Mouse (Mus musculus) hindbrain, embryonic 11.5 days (tissue): Measurements from ENCODE around the gene Cdk14. TPM values are rescaled to one million over a fixed set of nuclear protein-coding genes. Genes with fewer than 3 reads are reported as not detected.
A peak's percentile ranks its signal among the peaks of the same experiment; 100 is the strongest.

Experiments
- ATAC-seq: fragments of 200-750 bp; cut with Nextera tagmentation; 2 replicates; pipeline ENCODE4 v1.8.0; 2017; ENCODE audit warnings: mild to moderate bottlenecking, moderate TSS enrichment, moderate library complexity; ENCODE audit not compliant: low FRiP score
- DNase-seq: peaks from one replicate; pipeline ENCODE4 v3.0.0-alpha.2; 2015; ENCODE audit warnings: low spot score
- H3K27ac ChIP-seq: fragments of 300-500 bp; sonication (generic); 2 replicates; pipeline ENCODE4 v1.5.1; 2014; ENCODE audit warnings: mild to moderate bottlenecking, low read depth, low read length
- H3K27me3 ChIP-seq: fragments of 300-500 bp; sonication (generic); 2 replicates; pipeline ENCODE4 v1.6.1; 2014; ENCODE audit warnings: mild to moderate bottlenecking, low read length, moderate library complexity, mixed read lengths; ENCODE audit not compliant: control insufficient read depth, insufficient read depth
- H3K36me3 ChIP-seq: fragments of 300-500 bp; sonication (generic); 2 replicates; pipeline ENCODE4 v1.6.1; 2014; ENCODE audit warnings: mild to moderate bottlenecking, low read length, moderate library complexity, mixed read lengths; ENCODE audit not compliant: control insufficient read depth, insufficient read depth
- H3K4me1 ChIP-seq: fragments of 300-500 bp; sonication (generic); replicated peaks from 2 replicates; pipeline ENCODE4 v1.6.1; 2014; ENCODE audit warnings: low read length, mixed read lengths; ENCODE audit not compliant: control insufficient read depth, insufficient read depth
- H3K4me2 ChIP-seq: fragments of 300-500 bp; sonication (generic); replicated peaks from 2 replicates; pipeline ENCODE4 v1.6.1; 2014; ENCODE audit warnings: mild to moderate bottlenecking, low read depth, low read length
- H3K4me3 ChIP-seq: fragments of 300-500 bp; sonication (generic); 2 replicates; pipeline ENCODE4 v1.5.1; 2014; ENCODE audit warnings: low read depth, low read length
- H3K9ac ChIP-seq: fragments of 300-500 bp; sonication (generic); 2 replicates; pipeline ENCODE4 v1.6.1; 2014; ENCODE audit warnings: low read depth, low read length
- H3K9me3 ChIP-seq: fragments of 300-500 bp; sonication (generic); 2 replicates; pipeline ENCODE4 v1.6.1; 2016; ENCODE audit warnings: low read length; ENCODE audit not compliant: control insufficient read depth
- WGBS: fragments of 180-500 bp; shearing (Covaris S2); extraction: QIAGEN DNeasy Blood & Tissue Kit; methylation state at CpG from one replicate; pipeline ENCODE4 v1.1.7; 2014; 5-methylcytosine and 5-hydroxymethylcytosine counted together
- polyA plus RNA-seq: library from polyadenylated mRNA; unstranded; fragments of >200 nt; fragmentation: Nextera tagmentation; extraction: Ambion mirVana; gene quantifications from 2 replicates; pipeline ENCODE4 v1.2.1, GENCODE M21; 2014

Cdk14 gene
- polyA plus RNA-seq, 1 experiment from 2014 or later = 35.7 TPM

DNA sequence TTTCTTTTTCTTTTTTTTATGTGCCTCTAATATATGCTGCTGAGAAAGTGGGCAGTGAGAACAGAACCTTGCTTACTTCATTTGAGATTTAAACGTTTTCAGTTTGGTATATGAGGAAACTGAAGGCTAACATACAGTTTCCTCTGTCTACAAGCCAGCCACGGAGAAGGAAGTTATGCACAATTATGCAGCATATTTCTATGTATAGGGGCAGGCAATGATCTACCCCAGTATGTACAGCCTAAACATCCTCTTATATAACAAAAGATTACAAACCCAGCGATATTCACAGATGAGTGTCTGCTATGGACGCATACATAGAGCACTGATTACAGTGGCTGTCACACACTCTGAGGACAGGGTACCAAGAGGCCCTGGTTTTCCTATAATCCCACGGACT is 616.4 kb downstream of the Cdk14 start:
- Histone ChIP-seq H3K27me3 (no peaks in the 10 kb centered on the region), H3K4me1 (no peaks in the 10 kb centered on the region), H3K4me3 (no peak overlapping the region), H3K9me3 (no peaks in the 10 kb centered on the region), H3K9ac (no peak overlapping the region), H3K4me2 (no peak overlapping the region), H3K27ac (no peak overlapping the region), H3K36me3 (no peaks in the 10 kb centered on the region)
- 76% methylated on average over 5 of the region's 5 CpGs for WGBS
- DNase-seq (no peak), ATAC-seq (no peak)

DNA sequence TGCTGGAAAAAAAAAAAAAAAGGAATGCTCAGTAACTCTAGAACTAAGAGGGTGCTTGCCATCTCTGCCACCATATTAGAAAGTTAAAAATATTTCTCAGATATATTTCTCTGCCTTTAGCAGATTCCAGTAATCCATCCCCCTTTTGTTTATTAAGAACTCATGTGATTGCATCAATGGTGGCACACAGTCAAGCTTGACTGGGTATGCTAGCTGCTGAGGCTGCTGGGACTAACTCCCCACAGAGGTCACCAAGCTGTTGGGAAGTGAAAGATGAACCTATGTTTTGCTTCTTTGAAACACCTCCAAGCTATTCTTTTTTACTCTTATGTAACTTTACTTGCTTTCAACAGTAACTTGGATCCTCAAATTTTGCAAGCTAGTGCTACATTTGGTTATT is 618.1 kb downstream of the Cdk14 start:
- Histone ChIP-seq H3K4me3 (no peak overlapping the region), H3K4me1 (no peaks in the 10 kb centered on the region), H3K27me3 (no peaks in the 10 kb centered on the region), H3K36me3 (no peaks in the 10 kb centered on the region), H3K27ac (no peak overlapping the region), H3K9me3 (no peaks in the 10 kb centered on the region), H3K4me2 (no peak overlapping the region), H3K9ac (no peak overlapping the region)
- ATAC-seq = no peak
- DNase-seq = no peak

DNA sequence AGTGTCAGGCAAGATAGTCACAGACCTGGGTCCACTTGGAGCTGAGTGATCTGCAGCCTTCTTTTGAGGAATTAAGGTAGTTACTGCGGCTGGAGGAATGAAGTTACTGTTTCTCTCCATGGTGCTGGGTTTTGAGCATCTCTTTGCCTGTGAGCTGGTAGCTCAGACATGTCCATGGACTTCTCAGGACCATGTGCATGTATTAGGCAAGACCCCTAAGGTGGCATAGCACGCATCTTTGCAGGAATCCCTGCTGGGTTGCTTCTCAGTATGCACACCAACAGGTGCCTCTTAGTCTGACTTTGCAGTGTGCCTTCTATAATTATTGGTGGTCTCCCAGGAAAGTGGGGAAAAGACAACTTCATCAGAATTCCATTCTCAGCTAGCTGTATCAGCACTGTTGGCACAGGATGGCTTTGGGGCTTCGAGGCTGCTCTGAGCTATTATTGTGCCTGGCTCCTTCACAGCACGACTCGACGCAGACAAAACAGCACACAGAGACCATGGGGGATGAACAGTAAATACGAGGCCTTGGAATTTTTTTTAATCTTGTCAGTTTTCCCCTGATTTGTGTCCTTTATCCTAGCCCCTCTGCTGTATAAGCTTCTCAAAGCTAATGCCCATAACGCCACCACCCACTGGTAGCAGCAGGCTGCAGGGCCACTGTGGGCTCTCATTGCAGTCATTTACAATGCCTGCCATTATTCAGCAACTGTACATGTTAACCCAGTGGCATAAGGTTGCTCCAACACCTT is 618.8 kb downstream of the Cdk14 start:
- DNase-seq (no peak), ATAC-seq (peak; percentile 75)
- Histone ChIP-seq H3K9ac (no peak overlapping the region), H3K9me3 (no peaks in the 10 kb centered on the region), H3K4me1 (no peaks in the 10 kb centered on the region), H3K27ac (no peak overlapping the region), H3K27me3 (no peaks in the 10 kb centered on the region), H3K36me3 (no peaks in the 10 kb centered on the region), H3K4me2 (no peak overlapping the region), H3K4me3 (no peak overlapping the region)
- WGBS = 57% methylated on average over 8 of the region's 8 CpGs

DNA sequence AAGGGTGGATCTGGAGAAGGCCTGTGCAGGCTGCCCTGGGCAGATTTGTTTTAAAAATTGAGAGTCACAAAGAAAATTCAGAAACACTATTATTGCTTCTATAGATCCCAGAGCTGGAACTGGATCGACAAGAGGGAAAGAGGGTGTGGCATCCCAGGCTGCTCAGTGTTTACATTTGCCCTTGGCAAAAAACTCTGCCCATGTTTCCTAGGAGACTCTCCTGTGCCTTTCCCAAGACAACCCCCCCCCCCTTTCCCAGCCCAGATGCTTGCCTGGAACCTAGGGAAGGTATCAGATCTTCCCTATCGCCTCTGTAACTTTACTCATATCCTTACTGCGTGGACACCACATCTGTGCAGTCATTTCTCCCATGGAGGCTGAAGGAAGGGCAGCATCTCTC is 628.9 kb downstream of the Cdk14 start:
- ATAC-seq (no peak), DNase-seq (no peak)
- no peak overlapping the region for H3K4me3 ChIP-seq
- 81% methylated on average over 3 of the region's 3 CpGs for WGBS
- H3K36me3 ChIP-seq = no peaks in the 10 kb centered on the region
- H3K27ac ChIP-seq = no peak overlapping the region
- no peaks in the 10 kb centered on the region for H3K4me1 ChIP-seq
- no peaks in the 10 kb centered on the region for H3K27me3 ChIP-seq
- H3K9ac ChIP-seq = no peak overlapping the region
- no peak overlapping the region for H3K4me2 ChIP-seq
- no peaks in the 10 kb centered on the region for H3K9me3 ChIP-seq

GRCm38 (mm10) chr5:4790265-4790664 is 629.8 kb downstream of the Cdk14 start:
- Histone ChIP-seq H3K4me2 (no peak overlapping the region), H3K9ac (no peak overlapping the region), H3K27ac (no peak overlapping the region), H3K4me1 (no peaks in the 10 kb centered on the region), H3K9me3 (no peaks in the 10 kb centered on the region), H3K4me3 (no peak overlapping the region), H3K36me3 (no peaks in the 10 kb centered on the region), H3K27me3 (no peaks in the 10 kb centered on the region)
- no peak for ATAC-seq
- WGBS = 86% methylated on average over 4 of the region's 4 CpGs
- DNase-seq = no peak

DNA sequence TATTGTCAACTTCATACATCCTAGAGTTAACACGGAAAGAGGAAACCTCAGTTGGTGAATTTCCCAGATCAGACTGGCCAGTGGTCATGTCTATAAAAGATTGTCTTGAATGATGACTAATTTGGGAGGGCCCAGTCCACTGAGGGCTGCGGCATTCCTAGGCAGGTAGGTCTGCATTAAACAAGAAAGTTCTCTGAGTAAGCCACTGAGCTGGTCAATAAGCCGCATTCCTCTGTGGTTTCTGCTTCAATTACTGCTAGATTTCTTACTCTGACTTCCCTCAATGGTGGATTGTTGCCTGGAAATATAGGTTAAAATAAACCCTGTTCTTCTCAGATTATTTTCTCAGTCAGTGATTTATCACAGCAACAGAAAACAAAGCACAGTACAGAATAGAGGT is 631.6 kb downstream of the Cdk14 start:
- Histone ChIP-seq H3K27ac (no peak overlapping the region), H3K9me3 (no peaks in the 10 kb centered on the region), H3K4me2 (no peak overlapping the region), H3K4me3 (no peak overlapping the region), H3K9ac (no peak overlapping the region), H3K4me1 (no peaks in the 10 kb centered on the region), H3K27me3 (no peaks in the 10 kb centered on the region), H3K36me3 (no peaks in the 10 kb centered on the region)
- no peak for ATAC-seq
- 88% methylated on average over 3 of the region's 3 CpGs for WGBS
- no peak for DNase-seq

DNA sequence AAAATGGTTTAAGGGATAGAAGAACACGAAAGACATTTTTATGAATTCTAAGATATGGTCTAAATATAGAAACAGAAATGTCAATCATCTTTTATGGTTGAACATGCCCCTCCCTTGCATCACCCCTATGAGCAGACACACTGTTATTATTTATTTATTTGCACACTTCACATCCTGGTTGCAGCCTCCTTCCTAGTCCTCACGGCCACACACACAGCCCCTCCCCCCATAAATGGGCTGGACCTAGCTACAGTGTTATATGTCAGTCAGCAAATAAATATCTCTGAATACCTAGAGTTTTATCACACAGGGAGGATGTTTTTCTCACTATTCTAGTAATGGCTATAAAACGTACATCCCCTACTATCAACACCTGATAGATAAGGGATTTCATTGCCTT is 633.3 kb downstream of the Cdk14 start:
- DNase-seq (no peak), ATAC-seq (no peak)
- Histone ChIP-seq H3K27ac (no peak overlapping the region), H3K4me3 (no peak overlapping the region), H3K4me2 (no peak overlapping the region), H3K27me3 (no peaks in the 10 kb centered on the region), H3K4me1 (no peaks in the 10 kb centered on the region), H3K9me3 (no peaks in the 10 kb centered on the region), H3K36me3 (no peaks in the 10 kb centered on the region), H3K9ac (no peak overlapping the region)
- WGBS = 88% methylated on average over 3 of the region's 3 CpGs

DNA sequence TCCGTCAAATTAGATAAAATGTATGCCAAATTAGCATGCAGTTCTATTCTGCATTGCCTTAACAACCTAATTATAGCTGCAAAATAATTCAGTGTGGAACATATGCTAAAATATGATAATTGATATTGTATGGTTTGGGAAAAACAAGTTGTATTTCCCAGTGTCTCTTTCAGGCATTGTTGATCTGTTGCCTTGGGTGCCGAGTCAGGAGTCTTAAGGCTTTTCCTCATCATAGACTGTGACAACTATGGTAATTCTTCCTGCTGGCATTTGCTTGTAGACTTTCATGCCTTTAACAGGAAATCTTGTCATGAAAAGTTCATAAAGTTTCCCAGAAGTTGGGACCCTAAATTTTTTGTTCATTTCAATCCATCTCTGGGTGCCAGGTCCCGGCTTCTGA is 641.8 kb downstream of the Cdk14 start:
- Histone ChIP-seq H3K27me3 (no peaks in the 10 kb centered on the region), H3K36me3 (no peaks in the 10 kb centered on the region), H3K4me2 (no peak overlapping the region), H3K4me1 (no peaks in the 10 kb centered on the region; the same call in 1 of the 2 replicates), H3K4me3 (no peak overlapping the region), H3K9me3 (no peaks in the 10 kb centered on the region), H3K9ac (no peak overlapping the region), H3K27ac (no peak overlapping the region)
- no peak for DNase-seq
- ATAC-seq = no peak
- 81% methylated on average over 3 of the region's 3 CpGs for WGBS

DNA sequence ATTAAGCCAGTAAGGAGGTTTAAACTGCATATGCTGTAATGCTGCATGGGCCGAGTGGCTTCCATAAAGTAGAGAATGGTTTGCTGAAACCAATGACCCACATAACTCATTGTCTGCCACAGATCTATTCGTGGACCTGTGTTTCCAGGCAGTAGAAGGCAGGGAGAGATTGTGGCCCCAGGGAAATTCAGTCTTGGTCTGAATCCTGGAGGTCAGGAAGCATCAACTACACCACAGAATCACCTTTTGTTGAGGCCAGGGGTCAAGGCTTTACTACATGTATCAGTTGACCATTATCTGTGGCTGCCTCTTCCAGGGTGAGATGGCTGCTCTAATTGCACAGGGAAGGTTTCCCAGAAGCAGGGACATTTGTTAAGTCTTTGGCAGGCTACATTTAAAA is 643.6 kb downstream of the Cdk14 start:
- Histone ChIP-seq H3K9ac (no peak overlapping the region), H3K4me2 (no peak overlapping the region), H3K27me3 (no peaks in the 10 kb centered on the region), H3K4me3 (no peak overlapping the region), H3K36me3 (no peaks in the 10 kb centered on the region), H3K27ac (no peak overlapping the region), H3K9me3 (no peaks in the 10 kb centered on the region), H3K4me1 (no peaks in the 10 kb centered on the region; the same call in 1 of the 2 replicates)
- DNase-seq (no peak), ATAC-seq (no peak)
- WGBS = 54% methylated on average over 2 of the region's 2 CpGs
